In genomic region chr1:75399755-75400492, GRCm38 (mm10) we compare ENCODE assay signal across 8 mouse cellular contexts. TPM values are rescaled to one million over a fixed set of nuclear protein-coding genes. Genes with fewer than 3 reads are reported as not detected.
DNase-seq lines count a peak whose midpoint lies in the region; ATAC-seq and TF ChIP-seq lines count a peak whose summit lies in the region.

No protein-coding gene starts in this region.

- WGBS in hindbrain, embryonic 13.5 days, result 7% methylated on average over 15 of the region's 15 CpGs
- WGBS in liver, embryonic 12.5 days (ENCODE audit: insufficient replicate concordance), result 12% methylated on average over 15 of the region's 15 CpGs
- 9% methylated on average over 15 of the region's 15 CpGs for WGBS in neural tube, embryonic 13.5 days

- peak overlapping the region; percentile 71 for H3K4me3 ChIP-seq in gastrocnemius, adult 2 months
- no peak overlapping the region for H3K4me3 ChIP-seq in hindbrain, embryonic 13.5 days
- peak overlapping the region; percentile 27; the same call in 1 of the 2 replicates for H3K4me3 ChIP-seq in liver, embryonic 12.5 days
- H3K4me3 ChIP-seq in neural tube, embryonic 13.5 days, result peak overlapping the region; percentile 17

- H3K9me3 ChIP-seq in hindbrain, embryonic 13.5 days, result no peaks in the 10 kb centered on the region
- no peaks in the 10 kb centered on the region for H3K9me3 ChIP-seq in liver, embryonic 12.5 days (replicated peaks)
- H3K9me3 ChIP-seq in neural tube, embryonic 13.5 days, result no peaks in the 10 kb centered on the region

- peak; percentile 23 for DNase-seq in kidney, adult 11 months
- DNase-seq in kidney, adult 18-20 months, result no peak
- peak; percentile 76 for DNase-seq in cerebellum, adult 9-11 months
- DNase-seq in gastrocnemius, adult 2 months, result peak; percentile 94

- intact Hi-C loops in gastrocnemius, adult 2 months (cut with DNase I), result no loop called here

- H3K27ac ChIP-seq in gastrocnemius, adult 2 months, result peak overlapping the region; percentile 99
- peak overlapping the region; percentile 72 for H3K27ac ChIP-seq in hindbrain, embryonic 13.5 days
- peak overlapping the region; percentile 61; the same call in 1 of the 2 replicates for H3K27ac ChIP-seq in liver, embryonic 12.5 days
- peak overlapping the region; percentile 77 for H3K27ac ChIP-seq in neural tube, embryonic 13.5 days (replicated peaks)

- H3K4me2 ChIP-seq in hindbrain, embryonic 13.5 days, result peak overlapping the region; percentile 36
- peak overlapping the region; percentile 51 for H3K4me2 ChIP-seq in liver, embryonic 12.5 days
- H3K4me2 ChIP-seq in neural tube, embryonic 13.5 days, result peak overlapping the region; percentile 44

- H3K9ac ChIP-seq in hindbrain, embryonic 13.5 days, result peak overlapping the region; percentile 51
- no peak overlapping the region for H3K9ac ChIP-seq in liver, embryonic 12.5 days
- peak overlapping the region; percentile 60 for H3K9ac ChIP-seq in neural tube, embryonic 13.5 days

- H3K36me3 ChIP-seq in hindbrain, embryonic 13.5 days, result peaks cover 51% of the 10 kb centered on the region
- H3K36me3 ChIP-seq in liver, embryonic 12.5 days, result peaks cover 6% of the 10 kb centered on the region; the same call in 1 of the 2 replicates
- H3K36me3 ChIP-seq in neural tube, embryonic 13.5 days, result peaks cover 35% of the 10 kb centered on the region

- 0 out of 2 replicates have a peak, but pooled peaks cover 2% of the 10 kb centered on the region for H3K27me3 ChIP-seq in hindbrain, embryonic 13.5 days
- H3K27me3 ChIP-seq in liver, embryonic 12.5 days (replicated peaks), result peaks cover 22% of the 10 kb centered on the region
- H3K27me3 ChIP-seq in neural tube, embryonic 13.5 days, result no peaks in the 10 kb centered on the region

- no peak for TF ChIP-seq CTCF in gastrocnemius, adult 2 months (IDR thresholded peaks at IDR 0.05)

- ATAC-seq in hindbrain, embryonic 13.5 days (ENCODE audit: low FRiP score), result peak; percentile 52
- ATAC-seq in liver, embryonic 12.5 days, result peak; percentile 66
- ATAC-seq in neural tube, embryonic 13.5 days (ENCODE audit: low read depth), result peak; percentile 81
- no peak for ATAC-seq in monocyte, adult 5-6 weeks (replicated peaks; ENCODE audit: insufficient number of reproducible peaks, low FRiP score, low TSS enrichment, poor library complexity, severe bottlenecking)

- peaks cover 25% of the 10 kb centered on the region for H3K4me1 ChIP-seq in hindbrain, embryonic 13.5 days (replicated peaks)
- H3K4me1 ChIP-seq in liver, embryonic 12.5 days, result peaks cover 22% of the 10 kb centered on the region
- peaks cover 30% of the 10 kb centered on the region for H3K4me1 ChIP-seq in neural tube, embryonic 13.5 days (replicated peaks)

RNA-seq across cellular contexts. Expression of gene Speg, which starts 24.8 kb away (rescaled TPM):
- total RNA-seq in gastrocnemius, adult 2 months (2021), result 100 to 1,000 TPM; 268 to 311 TPM
- 15.9 and 16.0 TPM in 2 replicates for polyA plus RNA-seq in hindbrain, embryonic 13.5 days (2015; fragmentation: Nextera tagmentation; extraction: Ambion mirVana)
- polyA plus RNA-seq in liver, embryonic 12.5 days (2016; fragmentation: Nextera tagmentation; extraction: Ambion mirVana), result 11.4 and 14.3 TPM in 2 replicates
- polyA plus RNA-seq in neural tube, embryonic 13.5 days (2015; fragmentation: Nextera tagmentation; extraction: Ambion mirVana), result 17.8 and 21.4 TPM in 2 replicates
- 0.49 TPM in 1 of 3 replicates, not detected in the others for total RNA-seq in monocyte, adult 5-6 weeks (2017)

RNA-seq across cellular contexts. Expression of gene Gmppa, which starts 35.8 kb away (rescaled TPM):
- 10 to 100 TPM; 41.1 to 42.7 TPM for total RNA-seq in gastrocnemius, adult 2 months (2021)
- 84.0 and 84.4 TPM in 2 replicates for polyA plus RNA-seq in hindbrain, embryonic 13.5 days (2015; fragmentation: Nextera tagmentation; extraction: Ambion mirVana)
- 44.0 and 47.9 TPM in 2 replicates for polyA plus RNA-seq in liver, embryonic 12.5 days (2016; fragmentation: Nextera tagmentation; extraction: Ambion mirVana)
- polyA plus RNA-seq in neural tube, embryonic 13.5 days (2015; fragmentation: Nextera tagmentation; extraction: Ambion mirVana), result 74.4 and 75.9 TPM in 2 replicates
- total RNA-seq in monocyte, adult 5-6 weeks (2017), result 39.2 to 56.0 TPM (median 55.4 TPM) in 3 replicates

RNA-seq across cellular contexts. Expression of gene Des, which starts 39.8 kb away (rescaled TPM):
- total RNA-seq in gastrocnemius, adult 2 months (2021), result 1,000 to 10,000 TPM; 2,035 to 2,198 TPM
- polyA plus RNA-seq in hindbrain, embryonic 13.5 days (2015; fragmentation: Nextera tagmentation; extraction: Ambion mirVana), result 1.8 and 2.9 TPM in 2 replicates
- 6.9 and 7.4 TPM in 2 replicates for polyA plus RNA-seq in liver, embryonic 12.5 days (2016; fragmentation: Nextera tagmentation; extraction: Ambion mirVana)
- polyA plus RNA-seq in neural tube, embryonic 13.5 days (2015; fragmentation: Nextera tagmentation; extraction: Ambion mirVana), result 3.3 and 7.7 TPM in 2 replicates
- total RNA-seq in monocyte, adult 5-6 weeks (2017), result not detected in 3 replicates

RNA-seq across cellular contexts. Expression of gene Asic4, which starts 50.3 kb away (rescaled TPM):
- total RNA-seq in gastrocnemius, adult 2 months (2021), result not detected
- 25.9 and 29.3 TPM in 2 replicates for polyA plus RNA-seq in hindbrain, embryonic 13.5 days (2015; fragmentation: Nextera tagmentation; extraction: Ambion mirVana)
- polyA plus RNA-seq in liver, embryonic 12.5 days (2016; fragmentation: Nextera tagmentation; extraction: Ambion mirVana), result 0.83 and 1.3 TPM in 2 replicates
- 28.7 and 28.8 TPM in 2 replicates for polyA plus RNA-seq in neural tube, embryonic 13.5 days (2015; fragmentation: Nextera tagmentation; extraction: Ambion mirVana)
- total RNA-seq in monocyte, adult 5-6 weeks (2017), result not detected in 3 replicates
